Mouse (Mus musculus) gastrocnemius, postnatal 36 days (tissue): Measurements from ENCODE around the gene Vmn1r21. TPM values are rescaled to one million over a fixed set of nuclear protein-coding genes. Genes with fewer than 3 reads are reported as not detected.

ENCODE experiments used
- total RNA-seq, 2 experiments: library from RNA; stranded (reverse); gene quantifications; 2 replicates each; pipeline ENCODE4 v1.2.3; 2021

The Vmn1r21 gene
- total RNA-seq, 2 experiments from 2014 or later, result not detected

Other genes starting within 250 kb of the Vmn1r21 start
- 10 to 100 TPM; 11.8 TPM for gene Pyurf, start 158.3 kb downstream of the Vmn1r21 start, total RNA-seq
- gene Lancl2, start 147.8 kb downstream of the Vmn1r21 start, total RNA-seq, result 1 to 10 TPM; 7.3 to 9.7 TPM
- 1 to 10 TPM; 3.8 to 4.6 TPM for gene Vopp1, start 25.2 kb downstream of the Vmn1r21 start, total RNA-seq
- gene Vmn1r22, start 57.7 kb upstream of the Vmn1r21 start, total RNA-seq, result not detected
- gene Vmn1r23, start 76.5 kb upstream of the Vmn1r21 start, total RNA-seq, result not detected
- not detected for gene Vmn1r24, start 111.2 kb upstream of the Vmn1r21 start, total RNA-seq
- gene Vmn1r25, start 130.5 kb upstream of the Vmn1r21 start, total RNA-seq, result not detected
- gene Vmn1r26, start 164.8 kb upstream of the Vmn1r21 start, total RNA-seq, result not detected